Mouse (Mus musculus) heart, postnatal 0 days (tissue): ENCODE results near the gene Galntl6.
A peak's percentile ranks its signal among the peaks of the same experiment; 100 is the strongest.

Experiments
- CTCF ChIP-seq: IDR thresholded peaks from 2 replicates; pipeline ENCODE4 v1.5.1; 2016; ENCODE audit warnings: antibody characterized with exemption, control low read depth, low read depth
- EP300 ChIP-seq: IDR thresholded peaks from 2 replicates; pipeline ENCODE4 v1.6.1; 2016; ENCODE audit warnings: antibody characterized with exemption, low read depth

- peak; percentile 75 for TF ChIP-seq CTCF
- TF ChIP-seq EP300: no peak
Observed at GRCm38 (mm10) chr8:57791309-57791721, 1121.1 kb downstream of the Galntl6 start.
